15 mouse cellular contexts compared by ENCODE assay signal in genomic region chr8:47437976-47438375, GRCm38 (mm10).
"Had no signal": no experiment of that assay in that cellular context is flagged by ENCODE, and none has a peak within 500 bp of the region (broad histone marks: within the 10 kb centered on the region; RNA-seq: fewer than 3 reads in every experiment).

No protein-coding gene starts in this region.

- H3K27ac ChIP-seq: neural tube, embryonic 15.5 days; stomach, embryonic 15.5 days; stomach, postnatal 0 days had no signal

- H3K9ac ChIP-seq: neural tube, embryonic 15.5 days; stomach, embryonic 15.5 days had no signal

- DNase-seq: retina, postnatal 1 day; right cerebral cortex, adult 18-20 months; right cerebral cortex, postnatal 14 days; right cerebral cortex, postnatal 25 days; right cerebral cortex, postnatal 4 days; spleen, adult 18-20 months; thymus, adult 18-20 months; thymus, adult 2 months; thymus, postnatal 14 days; thymus, postnatal 25 days; thymus, postnatal 36 days; thymus, postnatal 4 days had no signal

- H3K4me1 ChIP-seq: neural tube, embryonic 15.5 days; stomach, embryonic 15.5 days had no signal

- H3K4me2 ChIP-seq: neural tube, embryonic 15.5 days; stomach, embryonic 15.5 days had no signal

- H3K27me3 ChIP-seq: neural tube, embryonic 15.5 days; stomach, embryonic 15.5 days had no signal

- H3K9me3 ChIP-seq: neural tube, embryonic 15.5 days; stomach, embryonic 15.5 days had no signal

- H3K36me3 ChIP-seq: neural tube, embryonic 15.5 days; stomach, embryonic 15.5 days had no signal

- H3K4me3 ChIP-seq: neural tube, embryonic 15.5 days; stomach, embryonic 15.5 days had no signal
